Mouse (Mus musculus) megakaryocyte-erythroid progenitor cell, adult 5 weeks (primary cell): ENCODE measurements around the gene Gm21822. TPM values are rescaled to one million over a fixed set of nuclear protein-coding genes. Genes with fewer than 3 reads are reported as not detected.

Experiments used
- polyA plus RNA-seq: library from polyadenylated mRNA; stranded (reverse); fragments of >175 nt; gene quantifications from 2 replicates; pipeline ENCODE4 v1.2.3, GENCODE M21; 2012

The Gm21822 gene
- polyA plus RNA-seq, result not detected in 2 replicates

DNA sequence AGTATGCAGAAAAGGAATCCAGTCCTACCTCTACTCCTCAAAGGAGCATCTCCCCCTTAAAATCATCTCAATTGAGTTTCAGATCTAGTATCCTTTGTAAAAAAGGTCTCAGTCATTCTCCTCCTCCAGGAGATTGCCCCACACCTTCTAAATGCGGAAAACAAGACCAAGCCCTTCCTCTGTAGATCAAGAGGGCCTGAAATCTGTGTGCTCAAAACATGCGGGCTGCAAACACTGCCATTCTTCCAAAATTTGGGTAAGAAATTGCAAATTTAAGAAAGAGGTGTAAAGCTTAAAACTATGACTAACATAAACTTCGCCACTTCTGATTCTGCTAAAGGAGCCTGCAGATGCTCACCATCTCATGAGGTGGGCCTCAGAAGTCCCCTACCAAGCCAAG lies at the start of gene Gm21822:
Gene Gm21822, plus strand, starts transcription at position 301 of the 400 bp plus-strand sequence.

